Mouse (Mus musculus) c-Kit-positive CD71-positive TER-119-negative erythroid progenitor cells, embryonic 14.5 days (primary cell): Measurements from ENCODE around the gene Banf2.
A peak's percentile ranks its signal among the peaks of the same experiment; 100 is the strongest.

ENCODE experiments used
- DNase-seq: peaks from one replicate; pipeline ENCODE4 v3.0.0-alpha.2; 2013; ENCODE audit warnings: low read depth

The Banf2 gene

DNA sequence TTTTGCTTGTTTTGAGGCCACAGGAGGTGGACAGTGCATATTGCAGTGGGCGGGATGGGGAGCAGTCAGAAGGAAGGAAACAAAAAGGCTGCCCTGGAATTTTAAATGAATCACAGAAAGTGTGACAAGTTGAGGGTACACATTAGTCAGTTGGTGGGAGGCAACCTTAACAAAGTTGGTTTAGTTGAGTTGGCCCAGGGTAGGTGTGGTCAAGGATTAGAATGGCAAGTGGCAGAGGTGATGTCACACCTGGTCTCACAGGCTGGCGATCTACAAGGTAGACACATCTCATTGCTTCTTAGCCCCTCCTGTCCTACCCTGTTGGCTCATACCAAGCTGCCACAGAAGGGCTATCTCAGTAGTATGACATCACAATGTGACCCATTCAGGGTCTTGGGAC lies at the start of gene Banf2:
TSS of gene Banf2 (plus strand) at position 396 of the 400 bp plus-strand sequence.
- no peak for DNase-seq

DNA sequence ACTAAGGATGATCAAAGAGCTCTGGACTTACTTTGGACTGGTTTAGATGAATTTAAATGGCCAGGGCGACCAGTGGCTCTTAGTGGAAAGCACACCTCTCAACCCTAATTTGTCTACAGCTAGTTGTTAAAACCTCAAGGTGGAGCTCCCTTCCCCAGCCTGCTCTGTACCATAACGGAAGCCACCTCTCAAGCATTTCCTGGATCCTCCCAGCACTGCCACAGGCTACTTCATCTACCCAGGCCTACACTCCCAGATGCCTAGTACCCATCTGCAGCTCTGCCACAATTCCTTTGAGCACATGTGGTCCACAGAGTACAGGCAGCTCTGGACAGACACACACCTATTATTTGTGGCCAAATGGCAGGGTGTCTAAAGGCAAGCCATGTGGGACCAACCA lies 49.4 kb upstream of the Banf2 start:
- no peak for DNase-seq

DNA sequence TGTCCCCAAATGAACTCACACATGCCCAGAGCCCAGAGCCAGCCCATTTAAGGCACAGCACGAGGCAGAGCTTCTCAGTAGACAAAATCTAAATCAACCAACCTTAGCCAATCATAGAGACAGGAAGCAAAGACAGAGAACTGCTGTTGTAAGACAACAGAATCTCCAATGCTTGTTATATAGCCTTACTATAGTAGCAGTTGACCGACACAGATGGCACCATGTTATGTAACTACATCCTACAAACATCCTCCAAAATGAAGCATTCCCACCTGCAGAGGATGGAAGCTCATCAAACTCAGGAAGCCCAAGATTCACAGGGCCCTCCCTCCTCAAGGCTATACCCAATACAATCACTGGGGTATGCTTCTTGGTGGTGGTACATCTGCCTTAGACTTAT lies 45.4 kb upstream of the Banf2 start:
- DNase-seq, result no peak

DNA sequence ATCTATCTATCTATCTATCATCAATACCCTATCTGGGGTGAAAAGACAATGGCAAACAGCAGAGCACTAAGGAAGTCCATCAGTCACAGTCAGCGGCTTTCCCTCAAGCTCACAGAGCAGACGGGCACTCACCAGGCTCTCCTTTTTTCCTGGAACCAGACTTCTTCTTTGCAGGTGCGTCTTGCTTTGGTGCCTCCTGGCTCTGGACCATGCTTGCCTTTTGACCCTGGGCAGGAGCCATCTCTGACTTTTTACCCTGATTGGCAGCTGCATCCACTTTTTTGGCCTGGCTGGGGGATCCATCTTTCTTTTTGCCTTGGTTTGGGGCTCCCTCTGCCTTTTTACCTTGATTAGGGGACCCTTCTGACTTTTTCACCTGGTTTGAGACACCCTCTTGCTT lies 44.8 kb upstream of the Banf2 start:
- DNase-seq, result no peak

DNA sequence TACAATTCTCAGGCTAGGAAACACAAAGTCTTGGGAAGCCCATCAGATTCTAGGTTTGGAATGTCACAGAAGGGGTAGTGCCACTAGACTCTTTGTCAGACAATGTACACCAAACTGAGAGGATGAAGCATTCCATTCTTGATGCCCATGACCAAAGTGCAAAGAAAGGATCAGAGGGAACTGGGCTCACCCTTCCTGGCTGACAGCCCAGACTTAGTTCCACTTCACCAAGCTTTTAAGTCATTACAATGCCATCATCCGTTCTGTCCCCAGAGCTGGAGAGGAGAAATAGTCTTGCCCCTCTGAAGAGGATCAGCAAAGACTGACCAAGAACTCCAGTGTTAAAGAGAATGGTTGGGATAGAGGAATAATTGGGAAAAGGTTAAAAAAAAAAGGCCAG lies 41.9 kb upstream of the Banf2 start:
- no peak for DNase-seq

DNA sequence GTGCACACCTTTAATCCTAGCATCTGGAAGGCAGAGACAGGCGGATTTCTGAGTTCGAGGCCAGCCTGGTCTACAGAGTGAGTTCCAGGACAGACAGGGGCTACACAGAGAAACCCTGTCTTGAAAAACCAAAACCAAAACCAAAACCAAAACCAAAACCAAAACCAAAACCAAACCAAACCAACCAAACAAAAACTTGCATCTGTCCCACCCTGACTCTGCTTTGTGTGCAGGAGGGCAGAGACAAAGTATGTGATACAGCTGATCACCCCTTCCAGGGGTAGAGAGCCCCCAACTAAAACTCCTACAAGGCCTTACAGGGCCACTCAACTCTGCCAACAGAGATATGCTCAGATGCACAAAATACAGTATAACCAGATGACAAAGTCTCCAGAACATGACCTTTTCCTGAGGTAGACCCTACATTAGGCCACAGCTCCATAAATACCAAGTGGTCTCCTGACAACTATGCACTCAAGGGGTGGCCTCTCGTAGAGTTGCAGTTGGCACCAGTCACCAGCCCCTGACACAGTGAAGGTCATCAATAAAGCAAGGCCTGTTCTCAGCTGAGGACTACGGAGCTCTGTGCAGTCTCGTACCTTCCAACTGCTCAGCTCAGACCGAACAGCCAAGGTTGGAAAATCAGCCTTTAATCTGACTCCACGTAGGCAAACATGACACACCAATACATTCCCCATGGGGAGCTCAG lies 40.7 kb upstream of the Banf2 start:
- DNase-seq, result no peak

DNA sequence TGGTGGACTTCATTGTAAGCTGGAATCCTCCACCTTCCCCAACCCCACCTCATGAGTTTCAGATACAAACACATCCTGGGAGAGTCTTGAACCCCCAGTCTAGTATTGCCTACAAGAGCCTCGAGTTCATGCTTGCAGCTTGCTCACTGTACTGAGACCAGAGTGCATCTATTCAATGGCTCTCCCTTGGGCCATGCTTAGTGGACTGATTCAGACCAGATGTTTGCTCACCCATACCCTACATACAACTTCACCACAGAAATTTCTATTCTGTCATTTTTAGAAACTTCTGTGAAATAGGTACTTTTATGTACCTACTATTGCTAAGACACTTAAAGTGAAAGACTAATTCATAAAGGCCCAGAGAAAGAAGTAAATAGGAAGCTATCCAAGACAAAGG lies 39.9 kb upstream of the Banf2 start:
- no peak for DNase-seq

DNA sequence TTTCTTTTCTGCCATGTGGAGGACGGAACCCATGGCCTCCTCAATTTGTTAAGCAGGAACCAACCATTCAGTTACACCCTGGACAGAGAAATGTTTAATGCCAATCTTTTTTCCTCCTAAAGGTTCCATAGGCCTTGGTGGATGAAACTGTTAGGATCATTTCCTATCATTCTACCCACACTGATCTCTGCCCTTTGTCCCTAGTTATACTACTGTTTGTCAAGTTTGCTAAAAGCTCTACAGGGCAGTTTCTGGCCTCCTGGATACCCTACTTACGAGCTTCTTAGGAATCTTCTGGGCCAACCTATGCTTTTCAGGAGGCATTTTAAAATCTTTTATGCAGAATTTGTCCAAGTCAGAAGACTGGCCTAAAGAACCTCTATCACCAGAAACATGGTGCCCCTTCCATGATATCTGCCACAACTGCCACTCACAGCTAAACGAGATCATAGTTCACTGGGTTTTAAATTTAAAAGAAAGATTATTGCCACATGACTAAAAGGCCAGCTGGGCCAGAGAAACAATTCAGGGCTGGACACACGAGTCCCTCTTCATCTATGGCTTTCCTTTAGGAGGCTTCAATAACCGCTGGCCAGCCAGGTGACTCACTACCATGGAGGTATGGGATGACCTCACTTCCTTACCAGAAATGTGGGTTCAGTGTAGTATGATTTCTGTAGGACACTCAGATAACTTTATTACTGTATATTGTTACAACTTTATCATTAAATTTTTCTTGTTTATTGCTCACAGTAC lies 30.5 kb upstream of the Banf2 start:
- no peak for DNase-seq

DNA sequence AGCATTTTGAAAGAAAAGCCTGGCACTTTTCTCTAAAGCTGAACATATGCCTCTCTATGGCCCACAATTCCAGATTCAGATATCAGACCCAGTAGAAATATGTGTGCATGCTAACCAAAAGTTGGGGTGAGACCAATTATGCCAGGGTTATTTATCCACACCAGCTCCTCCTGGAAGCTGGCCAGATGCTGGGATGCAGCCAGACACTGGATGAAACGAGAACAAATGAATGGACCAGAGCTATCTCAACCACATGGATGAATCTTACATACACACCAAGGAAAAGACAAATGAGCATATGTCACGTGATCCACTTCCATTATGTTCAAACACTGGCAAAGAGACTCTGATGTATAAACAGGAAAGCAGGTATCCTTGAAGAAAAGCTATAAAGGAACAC lies 29.3 kb upstream of the Banf2 start:
- no peak for DNase-seq

DNA sequence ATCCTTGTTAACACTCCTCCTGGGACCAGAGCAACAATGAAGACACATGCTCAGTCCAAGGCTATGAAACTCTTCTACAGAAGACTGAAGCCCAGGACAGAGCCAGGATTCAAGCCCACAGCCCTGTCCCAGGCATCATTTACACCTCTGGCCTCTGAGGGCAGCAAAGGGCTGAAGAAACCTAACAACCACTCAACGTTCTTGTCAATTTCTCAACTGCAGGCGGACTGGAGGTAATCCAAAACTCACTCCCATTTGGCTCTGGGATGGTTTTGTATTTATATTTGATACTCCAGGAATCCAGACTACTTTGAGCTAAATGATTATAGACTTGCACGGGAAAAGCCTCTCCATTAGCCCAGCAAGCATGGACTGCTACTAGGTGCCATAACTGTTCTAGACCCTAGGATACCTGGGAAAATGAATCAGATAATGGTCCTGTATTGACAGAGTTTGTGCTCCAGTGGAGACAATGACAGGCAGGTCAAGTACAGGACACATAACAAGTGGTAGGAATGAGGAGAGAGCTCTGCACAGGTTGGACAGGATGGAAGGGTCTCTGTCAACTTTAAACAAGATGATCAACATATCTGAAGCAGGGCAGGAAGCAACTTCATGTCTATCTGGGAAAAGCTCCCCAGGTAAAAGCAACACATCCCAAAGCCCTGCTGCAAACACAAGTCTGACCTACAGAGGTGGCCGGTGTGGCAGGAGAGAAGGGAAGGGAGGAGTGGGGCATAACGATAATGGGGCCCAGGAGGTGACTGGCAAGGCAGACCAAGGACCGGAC lies 27.5 kb upstream of the Banf2 start:
- no peak for DNase-seq

DNA sequence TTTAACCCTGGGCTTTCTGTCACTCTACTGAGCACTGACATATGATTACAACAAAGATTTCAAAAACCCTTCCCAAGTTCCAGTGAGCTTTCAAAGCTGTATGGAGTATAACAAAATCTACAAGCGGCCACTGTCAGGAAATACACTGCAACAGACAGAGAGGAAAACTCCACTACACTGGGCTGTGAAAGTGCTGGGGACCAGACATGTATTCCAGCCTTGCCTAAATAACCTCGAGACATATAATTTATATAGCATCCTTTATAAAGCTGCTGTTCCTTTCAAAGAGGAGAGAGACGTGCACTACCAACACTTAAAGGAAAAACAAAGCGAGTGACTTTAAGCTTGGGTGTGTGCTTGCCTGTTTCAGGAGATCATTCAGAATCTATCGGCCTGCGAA lies 26.2 kb upstream of the Banf2 start:
- no peak for DNase-seq

DNA sequence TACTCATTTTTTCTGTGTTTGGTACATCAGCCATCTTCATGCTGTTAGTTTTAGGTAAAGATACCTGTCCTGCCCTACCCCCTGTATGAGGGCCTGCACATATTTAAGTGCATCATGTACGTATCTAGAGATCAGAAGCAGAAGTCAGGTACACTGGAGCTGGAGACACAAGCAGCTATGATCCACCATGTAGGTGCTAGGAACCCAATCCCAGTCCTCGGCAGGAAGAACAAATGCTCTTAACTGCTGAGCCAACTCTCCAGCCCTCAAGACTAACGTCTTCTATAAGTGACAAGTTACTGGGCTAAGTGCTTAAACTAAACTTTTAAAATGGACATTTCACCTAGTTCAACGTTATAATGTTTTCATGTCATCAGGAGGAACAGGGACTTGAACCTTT lies 25.6 kb upstream of the Banf2 start:
- DNase-seq, result no peak

DNA sequence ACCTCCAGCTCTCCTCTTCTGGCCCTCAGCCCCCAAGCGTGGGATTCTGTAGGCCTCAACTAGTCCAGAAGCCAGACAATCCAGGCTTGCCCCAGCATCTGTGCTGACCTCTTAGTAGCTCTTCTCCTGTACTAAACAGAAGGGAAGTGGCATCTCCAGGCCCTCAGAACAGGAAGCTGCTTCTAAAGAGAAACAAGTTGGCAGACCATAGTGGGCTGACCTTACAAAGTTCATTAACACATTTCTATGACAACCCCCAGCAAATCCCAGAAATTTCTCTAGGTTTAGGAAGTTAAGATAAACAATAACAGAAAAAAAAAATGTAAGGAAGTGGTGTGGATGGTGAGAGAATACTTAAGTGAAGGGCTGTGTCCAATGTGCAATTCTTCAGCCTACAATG lies 23.8 kb upstream of the Banf2 start:
- DNase-seq, result no peak

DNA sequence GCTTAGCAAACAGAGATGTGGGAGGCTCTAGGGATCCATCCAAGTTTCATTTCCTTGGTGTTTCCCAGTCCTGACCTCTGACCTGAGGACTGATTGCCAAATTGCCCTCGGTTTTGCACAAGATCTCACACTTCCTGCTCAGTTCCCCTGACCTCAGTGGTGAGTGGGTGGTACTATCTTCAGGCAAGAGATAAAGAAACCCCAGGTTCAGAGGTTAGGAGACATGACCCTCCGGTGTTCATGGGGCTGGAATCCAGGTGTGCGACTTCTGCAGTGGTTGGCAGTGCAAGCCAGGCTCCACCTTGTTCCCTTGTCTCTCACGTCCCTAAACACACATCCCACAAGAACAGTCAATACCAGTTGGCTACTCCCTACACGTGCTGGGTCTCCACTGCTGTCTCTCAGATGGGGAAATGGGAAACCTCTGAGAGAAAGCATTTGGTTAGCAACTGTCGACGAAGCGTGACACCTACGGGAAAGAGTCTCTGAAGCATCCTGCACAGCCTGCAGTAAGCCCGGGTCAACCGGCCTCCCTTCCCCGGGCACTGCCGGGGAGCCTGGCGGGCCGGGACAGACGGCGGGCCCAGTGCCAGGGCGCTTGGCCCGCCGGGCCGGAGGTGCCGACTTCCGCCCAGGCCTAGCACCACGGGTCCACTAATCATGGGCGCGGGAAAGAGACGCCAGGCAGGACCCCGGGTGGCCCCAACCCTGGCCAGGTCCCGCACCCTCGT lies 23.1 kb upstream of the Banf2 start:
- peak; percentile 22 for DNase-seq

DNA sequence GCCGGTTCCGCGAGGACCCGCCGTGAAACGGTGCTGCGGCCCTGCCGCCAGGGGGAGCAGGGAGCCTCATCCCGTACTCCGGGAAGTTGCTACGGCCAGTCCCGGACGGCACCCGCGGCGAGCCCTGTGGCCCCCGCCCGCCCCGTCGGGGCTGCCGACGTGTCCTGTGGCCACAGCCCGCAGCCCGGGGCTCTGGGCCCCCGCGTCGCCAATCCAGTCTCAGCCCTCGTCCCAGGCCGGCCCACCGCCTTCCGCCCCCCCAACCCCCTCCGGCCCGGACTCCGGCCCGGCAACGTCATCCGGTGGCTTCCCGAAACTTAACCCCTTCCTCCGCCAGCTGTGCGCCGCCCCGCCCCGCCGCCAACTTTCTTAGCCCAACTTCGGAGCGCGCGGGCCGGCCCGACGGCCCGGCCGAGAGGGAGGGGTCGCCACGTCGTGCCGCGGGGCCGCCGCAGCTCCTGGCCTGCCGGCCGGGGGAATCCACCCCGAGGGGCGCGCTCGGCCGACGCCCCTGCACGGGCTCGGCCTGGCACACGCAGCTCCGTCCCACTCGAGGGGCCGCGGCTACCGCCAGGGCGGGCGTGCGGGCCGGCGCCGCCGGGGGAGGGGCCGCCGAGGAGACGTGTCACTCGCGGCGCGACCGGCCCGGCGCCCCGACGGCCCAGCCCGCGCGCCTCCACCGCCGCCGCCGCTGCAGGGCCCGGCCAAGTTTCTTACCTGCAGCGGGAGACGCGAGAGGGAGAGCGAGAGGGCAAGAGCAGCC lies 22.4 kb upstream of the Banf2 start:
- DNase-seq, result peak; percentile 55

DNA sequence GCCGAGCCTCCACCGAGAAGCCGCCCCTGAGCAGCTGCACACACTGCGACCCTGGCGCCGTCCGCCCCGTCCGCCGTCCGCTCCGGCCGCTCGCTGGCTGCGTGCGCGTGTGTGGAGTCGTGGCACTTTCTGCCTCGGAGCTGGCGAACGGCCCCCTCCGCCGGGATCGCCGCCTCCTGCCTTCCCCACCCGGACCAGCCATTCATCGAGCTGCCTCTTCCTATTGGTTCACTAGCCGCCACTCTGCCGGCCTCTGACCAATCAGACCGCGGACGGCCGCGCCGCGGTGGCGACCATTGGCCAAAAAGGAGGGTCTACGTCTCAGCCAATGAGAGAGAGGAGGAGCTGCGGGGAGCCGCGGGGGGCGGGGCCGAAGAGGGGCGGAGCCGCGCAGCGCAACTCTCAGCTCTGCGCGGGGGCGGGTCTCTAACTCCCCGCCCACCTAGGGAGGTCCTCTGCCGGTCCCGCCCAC lies 21.7 kb upstream of the Banf2 start, which contains the start of gene Rrbp1:
TSS of gene Rrbp1 (minus strand) at position 184 of the 472 bp plus-strand sequence.
- DNase-seq, result peak; percentile 93

DNA sequence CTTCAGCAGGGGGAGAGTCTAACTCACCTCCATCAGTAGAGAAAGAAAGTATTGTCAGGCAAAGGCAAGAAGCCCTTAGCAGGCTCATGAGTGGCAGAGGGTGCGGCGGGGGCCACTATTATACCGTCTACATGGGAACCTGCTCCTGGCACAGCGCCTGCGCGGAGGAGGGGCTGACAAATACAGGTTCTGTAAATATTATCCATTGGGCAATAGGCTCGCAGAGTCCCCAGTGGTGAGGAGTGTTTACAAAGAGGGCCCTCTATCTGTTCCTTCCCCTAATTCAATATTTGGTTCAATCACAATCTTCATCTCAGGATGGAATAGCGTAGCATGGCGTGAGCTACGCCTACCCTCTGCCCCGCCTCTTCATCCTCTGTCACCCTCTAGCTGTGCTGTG lies 18.8 kb upstream of the Banf2 start:
- no peak for DNase-seq

DNA sequence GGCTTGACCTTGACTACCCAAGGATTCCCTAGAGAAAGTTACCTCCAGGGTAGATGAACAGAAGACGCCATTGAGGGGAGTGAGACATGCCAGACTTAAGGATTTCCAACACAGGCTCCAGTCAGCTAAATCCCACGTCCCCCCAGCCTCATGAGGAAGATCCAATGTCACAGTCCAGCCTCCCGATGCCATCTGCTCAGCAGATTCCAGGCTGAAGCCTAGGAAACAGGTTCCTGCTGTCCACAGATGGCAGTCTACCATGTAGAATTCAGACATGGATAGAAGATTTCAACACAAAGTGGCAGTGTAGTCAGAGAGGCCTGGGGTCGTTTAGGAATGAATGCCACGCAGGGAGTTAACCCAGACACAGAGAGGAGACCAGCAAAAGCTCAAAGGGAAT lies 18.4 kb upstream of the Banf2 start:
- DNase-seq, result no peak

DNA sequence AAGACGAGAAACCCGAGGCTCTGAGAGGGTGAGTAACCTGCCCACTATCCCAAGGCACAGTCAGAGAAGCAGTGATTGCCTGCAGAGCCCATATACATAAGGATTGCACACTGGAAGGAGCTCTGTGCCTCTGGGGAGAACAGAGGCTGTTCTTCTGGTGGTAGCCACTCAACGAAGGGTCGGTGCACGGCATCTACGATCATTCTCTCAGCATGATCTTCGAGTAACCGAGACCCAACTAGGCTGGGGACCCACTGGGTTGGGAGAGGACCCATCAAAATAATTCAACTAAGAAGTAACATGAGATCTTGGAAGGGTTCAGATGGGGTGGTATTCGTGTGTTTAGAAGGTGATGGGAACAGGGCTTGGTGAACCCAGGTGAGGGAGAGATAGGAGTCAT lies 17.0 kb upstream of the Banf2 start:
- no peak for DNase-seq

DNA sequence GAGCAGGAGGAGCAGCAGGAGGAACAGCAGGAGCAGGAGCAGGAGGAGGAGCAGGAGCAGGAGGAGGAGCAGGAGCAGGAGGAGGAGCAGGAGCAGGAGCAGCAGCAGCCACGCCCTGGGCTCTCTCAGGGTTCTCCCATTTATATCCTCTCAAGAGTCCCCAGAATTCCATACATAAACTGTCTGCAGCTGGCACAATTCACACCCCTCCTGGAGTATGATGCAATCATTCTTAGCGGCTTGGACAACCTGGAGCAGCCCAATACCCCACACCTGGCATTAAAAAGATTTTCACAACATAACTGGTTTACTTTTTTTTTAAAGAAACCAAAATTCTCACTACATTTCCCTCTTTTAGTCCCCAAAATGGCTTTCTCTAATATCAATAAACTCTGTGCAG lies 12.9 kb upstream of the Banf2 start:
- no peak for DNase-seq

DNA sequence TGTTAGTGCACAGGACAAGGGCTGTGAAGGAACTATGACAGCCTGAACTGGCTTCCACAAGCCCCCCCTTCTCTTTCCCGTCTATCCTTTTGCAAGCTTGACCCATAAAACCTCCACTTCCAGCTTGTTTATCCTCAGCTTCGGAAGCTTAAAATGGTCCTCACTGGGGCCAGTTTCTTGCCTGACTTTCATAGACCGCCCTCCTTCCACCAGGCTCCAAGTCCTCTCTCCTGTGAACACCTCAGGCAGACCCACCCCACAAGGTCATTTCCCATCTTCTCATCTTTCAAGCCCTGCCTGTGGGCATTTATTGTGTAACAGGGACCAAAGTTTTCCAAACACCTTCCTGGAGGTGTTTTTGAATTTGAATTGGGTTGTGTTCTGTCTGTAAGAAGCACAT lies 10.4 kb upstream of the Banf2 start:
- no peak for DNase-seq
